In genomic region chr10:34205825-34206224, GRCm38 (mm10) we compare ENCODE assay signal across 8 mouse cellular contexts. TPM values are rescaled to one million over a fixed set of nuclear protein-coding genes. Genes with fewer than 3 reads are reported as not detected.
DNase-seq lines count a peak whose midpoint lies in the region; ATAC-seq and TF ChIP-seq lines count a peak whose summit lies in the region.
"Had no signal": no experiment of that assay in that cellular context is flagged by ENCODE, and none has a peak within 500 bp of the region (broad histone marks: within the 10 kb centered on the region; RNA-seq: fewer than 3 reads in every experiment).

No protein-coding gene starts in this region.

- H3K36me3 ChIP-seq in kidney, embryonic 14.5 days (ENCODE audit: control insufficient read depth, insufficient read depth, low read length), result no peaks in the 10 kb centered on the region
- peaks cover 21% of the 10 kb centered on the region for H3K36me3 ChIP-seq in E14TG2a.4 (ENCODE audit: insufficient read depth, low read length)
- no peaks in the 10 kb centered on the region for H3K36me3 ChIP-seq in limb, embryonic 14.5 days (ENCODE audit: control insufficient read depth, insufficient read depth, low read length)

- TF ChIP-seq CTCF in E14TG2a.4 (conservative IDR thresholded peaks at IDR 0.05; ENCODE audit: low read length), result no peak

- no peak for DNase-seq in kidney, adult 8-10 months
- peak; percentile 16 for DNase-seq in NIH3T3 (ENCODE audit: low read depth)
- no peak for DNase-seq in limb, embryonic 14.5 days (ENCODE audit: low spot score)
- DNase-seq in cerebellum, postnatal 25 days, result no peak
- DNase-seq in layer of hippocampus, adult 18-20 months (ENCODE audit: low spot score in 2 of 2), result no peak
- DNase-seq: kidney, adult 11 months had no signal

- 0 out of 2 replicates have a peak, but pooled peaks cover 2% of the 10 kb centered on the region for H3K4me1 ChIP-seq in kidney, embryonic 14.5 days (ENCODE audit: control insufficient read depth, insufficient read depth, low read length)
- H3K4me1 ChIP-seq in E14TG2a.4 (replicated peaks; ENCODE audit: low read depth, low read length), result peaks cover 38% of the 10 kb centered on the region
- H3K4me1 ChIP-seq in limb, embryonic 14.5 days (ENCODE audit: control insufficient read depth, insufficient read depth, low read length), result peaks cover 11% of the 10 kb centered on the region; the same call in 1 of the 2 replicates

- peak overlapping the region; percentile 60 for H3K4me3 ChIP-seq in kidney, embryonic 14.5 days (ENCODE audit: low read length)
- H3K4me3 ChIP-seq in E14TG2a.4 (replicated peaks; ENCODE audit: low read length), result peak overlapping the region; percentile 98
- H3K4me3 ChIP-seq in limb, embryonic 14.5 days (replicated peaks; ENCODE audit: low read length), result peak overlapping the region; percentile 85

- no peak for ATAC-seq in kidney, embryonic 14.5 days (ENCODE audit: low FRiP score, low TSS enrichment)
- ATAC-seq in limb, embryonic 14.5 days (ENCODE audit: low FRiP score, low read depth), result no peak

- H3K9me3 ChIP-seq in kidney, embryonic 14.5 days (ENCODE audit: control insufficient read depth, low read length), result no peaks in the 10 kb centered on the region
- H3K9me3 ChIP-seq in E14TG2a.4 (ENCODE audit: low read length), result no peaks in the 10 kb centered on the region
- no peaks in the 10 kb centered on the region for H3K9me3 ChIP-seq in limb, embryonic 14.5 days (ENCODE audit: control insufficient read depth, low read length)

- no peak for TF ChIP-seq POLR2A in limb, embryonic 14.5 days (IDR thresholded peaks at IDR 0.05; ENCODE audit: borderline replicate concordance, extremely low read depth, insufficient read depth, insufficient read length)

- no peaks in the 10 kb centered on the region for H3K27me3 ChIP-seq in kidney, embryonic 14.5 days (ENCODE audit: control insufficient read depth, insufficient read depth, low read length)
- H3K27me3 ChIP-seq in E14TG2a.4 (ENCODE audit: insufficient read depth, low read length), result no peaks in the 10 kb centered on the region
- no peaks in the 10 kb centered on the region for H3K27me3 ChIP-seq in limb, embryonic 14.5 days (ENCODE audit: control insufficient read depth, insufficient read depth, low read length)

- no peak overlapping the region for H3K9ac ChIP-seq in kidney, embryonic 14.5 days (ENCODE audit: low read depth, low read length)
- no peak overlapping the region for H3K9ac ChIP-seq in limb, embryonic 14.5 days (ENCODE audit: low read depth, low read length, severe bottlenecking)

- peak overlapping the region; percentile 60 for H3K4me2 ChIP-seq in kidney, embryonic 14.5 days (replicated peaks; ENCODE audit: low read depth, low read length)
- H3K4me2 ChIP-seq in limb, embryonic 14.5 days (replicated peaks; ENCODE audit: low read depth, low read length, severe bottlenecking), result peak overlapping the region; percentile 67

- no peak overlapping the region for H3K27ac ChIP-seq in kidney, embryonic 14.5 days (ENCODE audit: low read depth, low read length)
- H3K27ac ChIP-seq in limb, embryonic 14.5 days (replicated peaks; ENCODE audit: low read depth, low read length), result no peak overlapping the region

- 94% methylated on average over 1 of the region's 1 CpGs for WGBS in kidney, embryonic 14.5 days
- 85% methylated on average over 1 of the region's 1 CpGs for WGBS in limb, embryonic 14.5 days

RNA-seq across cellular contexts. Expression of gene Dse, which starts 1.7 kb away (rescaled TPM):
- polyA plus RNA-seq in kidney, embryonic 14.5 days (2014; fragmentation: Nextera tagmentation; extraction: Ambion mirVana), result 12.8 and 24.1 TPM in 2 replicates
- polyA plus RNA-seq in limb, embryonic 14.5 days (2012; rRNA removed), result 30.8 and 38.8 TPM in 2 replicates
- polyA plus RNA-seq in limb, embryonic 14.5 days (2014; fragmentation: Nextera tagmentation; extraction: Ambion mirVana), result 49.8 and 50.6 TPM in 2 replicates
- total RNA-seq in layer of hippocampus, adult 18-20 months (2021), result 1 to 10 TPM; 4.9 to 5.6 TPM
